Mouse (Mus musculus): ENCODE results near the gene Ces3b. TPM values are rescaled to one million over a fixed set of nuclear protein-coding genes. Genes with fewer than 3 reads are reported as not detected.
A peak's percentile ranks its signal among the peaks of the same experiment; 100 is the strongest.

Gene Ces3b
- polyA plus RNA-seq, 2 experiments: not detected

GRCm38 (mm10) chr8:105104220-105104619, 20.7 kb downstream of the Ces3b start:
- H3K36me3 ChIP-seq (ENCODE audit: control insufficient read depth, insufficient read depth, low read length): no peaks in the 10 kb centered on the region
- no peaks in the 10 kb centered on the region for H3K4me1 ChIP-seq (ENCODE audit: control insufficient read depth, insufficient read depth, low read length)
- DNase-seq (ENCODE audit: low spot score): no peak
- H3K4me2 ChIP-seq (replicated peaks; ENCODE audit: low read depth, low read length, severe bottlenecking): no peak overlapping the region
- no peak overlapping the region for H3K27ac ChIP-seq (replicated peaks; ENCODE audit: low read depth, low read length)
- no peaks in the 10 kb centered on the region for H3K27me3 ChIP-seq (ENCODE audit: control insufficient read depth, insufficient read depth, low read length)
- no peak overlapping the region for H3K4me3 ChIP-seq (replicated peaks; ENCODE audit: low read length)
- 90% methylated on average over 3 of the region's 3 CpGs for WGBS
- H3K9me3 ChIP-seq (ENCODE audit: control insufficient read depth, low read length): no peaks in the 10 kb centered on the region
- no peak overlapping the region for H3K9ac ChIP-seq (ENCODE audit: low read depth, low read length, severe bottlenecking)
- ATAC-seq (ENCODE audit: low FRiP score, low read depth): no peak
- TF ChIP-seq POLR2A (IDR thresholded peaks at IDR 0.05; ENCODE audit: borderline replicate concordance, extremely low read depth, insufficient read depth, insufficient read length): no peak

- Histone ChIP-seq H3K27me3 (ENCODE audit: control insufficient read depth, insufficient read depth, low read length) (no peaks in the 10 kb centered on the region), H3K9me3 (ENCODE audit: control insufficient read depth, low read length) (no peaks in the 10 kb centered on the region), H3K4me3 (replicated peaks; ENCODE audit: low read length) (no peak overlapping the region), H3K4me1 (ENCODE audit: control insufficient read depth, insufficient read depth, low read length) (no peaks in the 10 kb centered on the region), H3K27ac (replicated peaks; ENCODE audit: low read depth, low read length) (no peak overlapping the region), H3K9ac (ENCODE audit: low read depth, low read length, severe bottlenecking) (no peak overlapping the region), H3K36me3 (ENCODE audit: control insufficient read depth, insufficient read depth, low read length) (no peaks in the 10 kb centered on the region), H3K4me2 (replicated peaks; ENCODE audit: low read depth, low read length, severe bottlenecking) (no peak overlapping the region)
- 87% methylated on average over 9 of the region's 9 CpGs for WGBS
- TF ChIP-seq POLR2A (IDR thresholded peaks at IDR 0.05; ENCODE audit: borderline replicate concordance, extremely low read depth, insufficient read depth, insufficient read length): no peak
- ATAC-seq (ENCODE audit: low FRiP score, low read depth) (no peak), DNase-seq (ENCODE audit: low spot score) (no peak)
Observed at GRCm38 (mm10) chr8:105129864-105130263, 46.3 kb downstream of the Ces3b start.

- H3K27ac ChIP-seq (replicated peaks; ENCODE audit: low read depth, low read length): no peak within 1 kb of the TSS
- no peaks in the 10 kb centered on the region for H3K36me3 ChIP-seq (ENCODE audit: control insufficient read depth, insufficient read depth, low read length)
- DNase-seq (ENCODE audit: low spot score): no peak
- no peaks in the 10 kb centered on the region for H3K9me3 ChIP-seq (ENCODE audit: control insufficient read depth, low read length)
- H3K4me2 ChIP-seq (replicated peaks; ENCODE audit: low read depth, low read length, severe bottlenecking): no peak within 1 kb of the TSS
- no peaks in the 10 kb centered on the region for H3K27me3 ChIP-seq (ENCODE audit: control insufficient read depth, insufficient read depth, low read length)
- H3K4me1 ChIP-seq (ENCODE audit: control insufficient read depth, insufficient read depth, low read length): no peaks in the 10 kb centered on the region
- no peak within 1 kb of the TSS for H3K9ac ChIP-seq (ENCODE audit: low read depth, low read length, severe bottlenecking)
- 82% methylated on average over 5 of the region's 5 CpGs for WGBS
- no peak within 1 kb of the TSS for H3K4me3 ChIP-seq (replicated peaks; ENCODE audit: low read length)
- ATAC-seq (ENCODE audit: low FRiP score, low read depth): no peak
- no peak for TF ChIP-seq POLR2A (IDR thresholded peaks at IDR 0.05; ENCODE audit: borderline replicate concordance, extremely low read depth, insufficient read depth, insufficient read length)
Observed at GRCm38 (mm10) chr8:105131509-105131908, 48.0 kb downstream of the Ces3b start, which contains the start of gene Ces4a. Ces4a (plus strand) TSS chr8:105131800.

- Histone ChIP-seq H3K4me3 (replicated peaks; ENCODE audit: low read length) (no peak overlapping the region), H3K27ac (replicated peaks; ENCODE audit: low read depth, low read length) (no peak overlapping the region), H3K4me1 (ENCODE audit: control insufficient read depth, insufficient read depth, low read length) (no peaks in the 10 kb centered on the region), H3K27me3 (ENCODE audit: control insufficient read depth, insufficient read depth, low read length) (no peaks in the 10 kb centered on the region), H3K9ac (ENCODE audit: low read depth, low read length, severe bottlenecking) (no peak overlapping the region), H3K36me3 (ENCODE audit: control insufficient read depth, insufficient read depth, low read length) (no peaks in the 10 kb centered on the region), H3K9me3 (ENCODE audit: control insufficient read depth, low read length) (no peaks in the 10 kb centered on the region), H3K4me2 (replicated peaks; ENCODE audit: low read depth, low read length, severe bottlenecking) (no peak overlapping the region)
- ATAC-seq (ENCODE audit: low FRiP score, low read depth) (no peak), DNase-seq (ENCODE audit: low spot score) (peak; percentile 41)
- 23% methylated on average over 4 of the region's 4 CpGs for WGBS
- no peak for TF ChIP-seq POLR2A (IDR thresholded peaks at IDR 0.05; ENCODE audit: borderline replicate concordance, extremely low read depth, insufficient read depth, insufficient read length)
Observed at GRCm38 (mm10) chr8:105138423-105138822, 54.9 kb downstream of the Ces3b start.

- DNase-seq (ENCODE audit: low spot score) (no peak), ATAC-seq (ENCODE audit: low FRiP score, low read depth) (no peak)
- TF ChIP-seq POLR2A (IDR thresholded peaks at IDR 0.05; ENCODE audit: borderline replicate concordance, extremely low read depth, insufficient read depth, insufficient read length): no peak
- Histone ChIP-seq H3K27me3 (ENCODE audit: control insufficient read depth, insufficient read depth, low read length) (no peaks in the 10 kb centered on the region), H3K4me3 (replicated peaks; ENCODE audit: low read length) (no peak overlapping the region), H3K9me3 (ENCODE audit: control insufficient read depth, low read length) (no peaks in the 10 kb centered on the region), H3K4me2 (replicated peaks; ENCODE audit: low read depth, low read length, severe bottlenecking) (0 out of 2 replicates have a peak overlapping the region, but pooled peaks have one; percentile 6), H3K27ac (replicated peaks; ENCODE audit: low read depth, low read length) (no peak overlapping the region), H3K4me1 (ENCODE audit: control insufficient read depth, insufficient read depth, low read length) (no peaks in the 10 kb centered on the region), H3K36me3 (ENCODE audit: control insufficient read depth, insufficient read depth, low read length) (no peaks in the 10 kb centered on the region), H3K9ac (ENCODE audit: low read depth, low read length, severe bottlenecking) (no peak overlapping the region)
- WGBS: 39% methylated on average over 19 of the region's 19 CpGs
Observed at GRCm38 (mm10) chr8:105142395-105142794, 58.8 kb downstream of the Ces3b start.

Other genes starting within 250 kb of the Ces3b start
- 0.03 TPM in 1 of 2 replicates, not detected in the other for gene Ces2c, start 236.7 kb upstream of the Ces3b start, polyA plus RNA-seq (2012; rRNA removed)
- gene Ces2c, start 236.7 kb upstream of the Ces3b start, polyA plus RNA-seq (2014; fragmentation: Nextera tagmentation; extraction: Ambion mirVana): not detected in 2 replicates
- 0.25 and 0.26 TPM in 2 replicates for gene Ces2e, start 157.5 kb upstream of the Ces3b start, polyA plus RNA-seq (2012; rRNA removed)
- 0.10 and 0.22 TPM in 2 replicates for gene Ces2e, start 157.5 kb upstream of the Ces3b start, polyA plus RNA-seq (2014; fragmentation: Nextera tagmentation; extraction: Ambion mirVana)
- gene Ces2f, start 136.4 kb upstream of the Ces3b start, polyA plus RNA-seq (2012; rRNA removed): 0.26 and 0.29 TPM in 2 replicates
- gene Ces2f, start 136.4 kb upstream of the Ces3b start, polyA plus RNA-seq (2014; fragmentation: Nextera tagmentation; extraction: Ambion mirVana): 0.14 and 0.39 TPM in 2 replicates
- 1.4 and 1.9 TPM in 2 replicates for gene Ces2g, start 122.0 kb upstream of the Ces3b start, polyA plus RNA-seq (2012; rRNA removed)
- 1.2 and 3.5 TPM in 2 replicates for gene Ces2g, start 122.0 kb upstream of the Ces3b start, polyA plus RNA-seq (2014; fragmentation: Nextera tagmentation; extraction: Ambion mirVana)
- gene Ces2h, start 82.9 kb upstream of the Ces3b start, polyA plus RNA-seq (2012; rRNA removed): not detected in 2 replicates
- gene Ces2h, start 82.9 kb upstream of the Ces3b start, polyA plus RNA-seq (2014; fragmentation: Nextera tagmentation; extraction: Ambion mirVana): not detected in 2 replicates
- gene Ces3a, start 35.2 kb upstream of the Ces3b start, polyA plus RNA-seq (2012; rRNA removed): not detected in 2 replicates
- not detected in 2 replicates for gene Ces3a, start 35.2 kb upstream of the Ces3b start, polyA plus RNA-seq (2014; fragmentation: Nextera tagmentation; extraction: Ambion mirVana)
- gene Ces4a, start 48.0 kb downstream of the Ces3b start, polyA plus RNA-seq (2012; rRNA removed): 0.05 TPM in 1 of 2 replicates, not detected in the other
- not detected in 2 replicates for gene Ces4a, start 48.0 kb downstream of the Ces3b start, polyA plus RNA-seq (2014; fragmentation: Nextera tagmentation; extraction: Ambion mirVana)
- gene Cbfb, start 86.9 kb downstream of the Ces3b start, polyA plus RNA-seq (2012; rRNA removed): 75.2 and 82.4 TPM in 2 replicates
- gene Cbfb, start 86.9 kb downstream of the Ces3b start, polyA plus RNA-seq (2014; fragmentation: Nextera tagmentation; extraction: Ambion mirVana): 101 and 119 TPM in 2 replicates
- gene D230025D16Rik, start 141.4 kb downstream of the Ces3b start, polyA plus RNA-seq (2012; rRNA removed): 30.1 and 32.8 TPM in 2 replicates
- 27.3 and 31.5 TPM in 2 replicates for gene D230025D16Rik, start 141.4 kb downstream of the Ces3b start, polyA plus RNA-seq (2014; fragmentation: Nextera tagmentation; extraction: Ambion mirVana)
- 40.8 and 52.7 TPM in 2 replicates for gene B3gnt9, start 171.4 kb downstream of the Ces3b start, polyA plus RNA-seq (2012; rRNA removed)
- 38.9 and 42.9 TPM in 2 replicates for gene B3gnt9, start 171.4 kb downstream of the Ces3b start, polyA plus RNA-seq (2014; fragmentation: Nextera tagmentation; extraction: Ambion mirVana)
- 12.8 and 13.6 TPM in 2 replicates for gene Tradd, start 180.9 kb downstream of the Ces3b start, polyA plus RNA-seq (2012; rRNA removed)
- 26.2 and 26.3 TPM in 2 replicates for gene Tradd, start 180.9 kb downstream of the Ces3b start, polyA plus RNA-seq (2014; fragmentation: Nextera tagmentation; extraction: Ambion mirVana)
- gene Fbxl8, start 180.9 kb downstream of the Ces3b start, polyA plus RNA-seq (2012; rRNA removed): 4.0 and 5.6 TPM in 2 replicates
- gene Fbxl8, start 180.9 kb downstream of the Ces3b start, polyA plus RNA-seq (2014; fragmentation: Nextera tagmentation; extraction: Ambion mirVana): 2.9 and 3.7 TPM in 2 replicates
- 0.47 and 0.62 TPM in 2 replicates for gene Hsf4, start 186.0 kb downstream of the Ces3b start, polyA plus RNA-seq (2012; rRNA removed)
- gene Hsf4, start 186.0 kb downstream of the Ces3b start, polyA plus RNA-seq (2014; fragmentation: Nextera tagmentation; extraction: Ambion mirVana): 0.14 TPM in 1 of 2 replicates, not detected in the other
- gene Nol3, start 192.4 kb downstream of the Ces3b start, polyA plus RNA-seq (2012; rRNA removed): 2.0 and 2.3 TPM in 2 replicates
- gene Nol3, start 192.4 kb downstream of the Ces3b start, polyA plus RNA-seq (2014; fragmentation: Nextera tagmentation; extraction: Ambion mirVana): 2.3 and 3.3 TPM in 2 replicates
- gene 4931428F04Rik, start 206.1 kb downstream of the Ces3b start, polyA plus RNA-seq (2012; rRNA removed): 30.1 and 37.8 TPM in 2 replicates
- gene 4931428F04Rik, start 206.1 kb downstream of the Ces3b start, polyA plus RNA-seq (2014; fragmentation: Nextera tagmentation; extraction: Ambion mirVana): 9.9 and 12.1 TPM in 2 replicates
- 14.4 and 16.3 TPM in 2 replicates for gene Exoc3l, start 212.3 kb downstream of the Ces3b start, polyA plus RNA-seq (2012; rRNA removed)
- gene Exoc3l, start 212.3 kb downstream of the Ces3b start, polyA plus RNA-seq (2014; fragmentation: Nextera tagmentation; extraction: Ambion mirVana): 7.4 and 9.8 TPM in 2 replicates
- 136 and 180 TPM in 2 replicates for gene E2f4, start 213.9 kb downstream of the Ces3b start, polyA plus RNA-seq (2012; rRNA removed)
- gene E2f4, start 213.9 kb downstream of the Ces3b start, polyA plus RNA-seq (2014; fragmentation: Nextera tagmentation; extraction: Ambion mirVana): 76.2 and 78.4 TPM in 2 replicates
- 8.8 and 9.6 TPM in 2 replicates for gene Elmo3, start 221.8 kb downstream of the Ces3b start, polyA plus RNA-seq (2012; rRNA removed)
- gene Elmo3, start 221.8 kb downstream of the Ces3b start, polyA plus RNA-seq (2014; fragmentation: Nextera tagmentation; extraction: Ambion mirVana): 7.3 and 7.7 TPM in 2 replicates
- gene Lrrc29, start 242.5 kb downstream of the Ces3b start, polyA plus RNA-seq (2012; rRNA removed): 3.2 and 4.8 TPM in 2 replicates
- gene Lrrc29, start 242.5 kb downstream of the Ces3b start, polyA plus RNA-seq (2014; fragmentation: Nextera tagmentation; extraction: Ambion mirVana): 1.9 and 2.5 TPM in 2 replicates
- 135 and 143 TPM in 2 replicates for gene Tmem208, start 242.6 kb downstream of the Ces3b start, polyA plus RNA-seq (2012; rRNA removed)
- gene Tmem208, start 242.6 kb downstream of the Ces3b start, polyA plus RNA-seq (2014; fragmentation: Nextera tagmentation; extraction: Ambion mirVana): 126 and 135 TPM in 2 replicates

Data from limb, embryonic 14.5 days (tissue).